Mouse (Mus musculus) urinary bladder, postnatal 36 days (tissue): Measurements from ENCODE around the gene Rif1.
"Not testable (repeated sequence)": the region's sequence is repeated elsewhere in the genome, so short reads cannot be mapped to it uniquely, and the experiment has no call there.

Source experiments
- DNase-seq, 2 experiments: peaks; one replicate each; pipeline ENCODE4 v3.0.0; 2022; ENCODE audit warnings: low spot score in 2 of 2, mixed read lengths in 1 of 2

Gene Rif1

GRCm38 (mm10) chr2:52071241-52071991 is 1.2 kb upstream of the Rif1 start:
- no peak for DNase-seq

GRCm38 (mm10) chr2:52072065-52072490 is 554 bp upstream of the Rif1 start:
- DNase-seq = no peak

- peak; percentile 26 to 42 for DNase-seq
Measured at GRCm38 (mm10) chr2:52073141-52073904, 691 bp downstream of the Rif1 start.

GRCm38 (mm10) chr2:52078666-52079065 is 6.0 kb downstream of the Rif1 start:
- DNase-seq = no peak

GRCm38 (mm10) chr2:52084013-52084412 is 11.4 kb downstream of the Rif1 start:
- no peak for DNase-seq

- no peak for DNase-seq
Measured at GRCm38 (mm10) chr2:52084571-52084970, 11.9 kb downstream of the Rif1 start.

GRCm38 (mm10) chr2:52114086-52114485 is 41.5 kb downstream of the Rif1 start:
- no peak for DNase-seq

- not testable (repeated sequence) for DNase-seq
Measured at GRCm38 (mm10) chr2:52131370-52131769, 58.7 kb downstream of the Rif1 start.

GRCm38 (mm10) chr2:52133351-52133750 is 60.7 kb downstream of the Rif1 start:
- DNase-seq = peak in 1 of 2 experiments; percentile 12

GRCm38 (mm10) chr2:52153064-52153463 is 80.4 kb downstream of the Rif1 start:
- no peak for DNase-seq

GRCm38 (mm10) chr2:52169243-52170005 is 96.8 kb downstream of the Rif1 start:
- DNase-seq = no peak
